Comparison of ENCODE assay signal across 9 mouse cellular contexts in genomic region chr1:87184751-87185139, GRCm38 (mm10). TPM values are rescaled to one million over a fixed set of nuclear protein-coding genes. Genes with fewer than 3 reads are reported as not detected.
DNase-seq lines count a peak whose midpoint lies in the region.
"Had no signal": no experiment of that assay in that cellular context is flagged by ENCODE, and none has a peak within 500 bp of the region (broad histone marks: within the 10 kb centered on the region; RNA-seq: fewer than 3 reads in every experiment).

No protein-coding gene starts in this region.

- no peaks in the 10 kb centered on the region for H3K9me3 ChIP-seq in hindbrain, embryonic 10.5 days

- H3K27ac ChIP-seq in hindbrain, embryonic 10.5 days: no peak overlapping the region

- peak; percentile 49 for DNase-seq in MEL-GATA-1-ER (ENCODE audit: extremely low read depth, low read depth)
- DNase-seq in cerebellum, adult 18-20 months: peak; percentile 65 to 77
- peak; percentile 53 for DNase-seq in forelimb bud, embryonic 11.5 days (ENCODE audit: low read depth, low spot score)
- DNase-seq in hindbrain, embryonic 10.5 days (ENCODE audit: low spot score): peak; percentile 58
- DNase-seq in layer of hippocampus, adult 9-10 months (ENCODE audit: low spot score): peak; percentile 49
- peak; percentile 77 for DNase-seq in lung, postnatal 10 days
- DNase-seq in retina, embryonic 14.5 days (ENCODE audit: low spot score): peak; percentile 85
- peak; percentile 72 for DNase-seq in thymus, postnatal 25 days

- H3K36me3 ChIP-seq in hindbrain, embryonic 10.5 days: no peaks in the 10 kb centered on the region

- H3K4me1 ChIP-seq in hindbrain, embryonic 10.5 days (replicated peaks): peaks cover 40% of the 10 kb centered on the region

- H3K4me3 ChIP-seq in hindbrain, embryonic 10.5 days: peak overlapping the region; percentile 7

- 13% methylated on average over 20 of the region's 20 CpGs for WGBS in hindbrain, embryonic 10.5 days

- peaks cover 92% of the 10 kb centered on the region for H3K27me3 ChIP-seq in hindbrain, embryonic 10.5 days (ENCODE audit: insufficient read depth, poor library complexity, severe bottlenecking)

RNA-seq across cellular contexts. Expression of gene Prss56, which starts 1.6 kb away (rescaled TPM):
- 0.34 and 5.8 TPM in 2 replicates for polyA plus RNA-seq in hindbrain, embryonic 10.5 days (2016; fragmentation: Nextera tagmentation; extraction: Ambion mirVana)
- polyA plus RNA-seq: liver, embryonic 16.5 days had no signal

RNA-seq across cellular contexts. Expression of gene Chrnd, which starts 5.7 kb away (rescaled TPM):
- polyA plus RNA-seq in hindbrain, embryonic 10.5 days (2016; fragmentation: Nextera tagmentation; extraction: Ambion mirVana): 0.10 TPM in 1 of 2 replicates, not detected in the other

RNA-seq across cellular contexts. Expression of gene Chrng, which starts 19.7 kb away (rescaled TPM):
- polyA plus RNA-seq in hindbrain, embryonic 10.5 days (2016; fragmentation: Nextera tagmentation; extraction: Ambion mirVana): 0.37 and 1.3 TPM in 2 replicates

RNA-seq across cellular contexts. Expression of gene Ecel1, which starts 28.4 kb away (rescaled TPM):
- 5.4 and 21.9 TPM in 2 replicates for polyA plus RNA-seq in hindbrain, embryonic 10.5 days (2016; fragmentation: Nextera tagmentation; extraction: Ambion mirVana)

RNA-seq across cellular contexts. Expression of gene Eif4e2, which starts 29.0 kb away (rescaled TPM):
- 172 and 173 TPM in 2 replicates for polyA plus RNA-seq in hindbrain, embryonic 10.5 days (2016; fragmentation: Nextera tagmentation; extraction: Ambion mirVana)
